Mouse (Mus musculus) ES-E14 (cell line): ENCODE results near the gene Adamts1. TPM values are rescaled to one million over a fixed set of nuclear protein-coding genes. Genes with fewer than 3 reads are reported as not detected.

Source experiments
- DNase-seq: peaks from one replicate; pipeline ENCODE4 v3.0.0-alpha.2; 2013; ENCODE audit warnings: low read depth, low spot score
- H3K27ac ChIP-seq: 2 replicates; pipeline ENCODE4 v1.5.1; 2012; ENCODE audit warnings: low read depth, mild to moderate bottlenecking, low read length, moderate library complexity, mixed read lengths; ENCODE audit not compliant: poor library complexity, insufficient read depth, severe bottlenecking
- H3K36me3 ChIP-seq: 2 replicates; pipeline ENCODE4 v1.6.1; 2012; ENCODE audit warnings: mild to moderate bottlenecking, low read length, moderate library complexity, mixed read lengths; ENCODE audit not compliant: control insufficient read depth, poor library complexity, insufficient read depth, severe bottlenecking
- H3K4me1 ChIP-seq, 2 experiments: fragments of 150-350 bp in 1 of 2; sonication (generic) in 1 of 2; 2 replicates each; pipeline ENCODE4 v1.6.1; 2012; ENCODE audit warnings: low read length in 2 of 2, mild to moderate bottlenecking in 1 of 2, mixed read lengths in 1 of 2; ENCODE audit not compliant: control insufficient read depth in 2 of 2, insufficient read depth in 2 of 2, poor library complexity in 1 of 2
- H3K4me3 ChIP-seq, 2 experiments: fragments of 150-350 bp in 1 of 2; sonication (generic) in 1 of 2; 2 replicates each; pipeline ENCODE4 v1.5.1; 2012; ENCODE audit warnings: low read length in 2 of 2, low read depth in 1 of 2, mild to moderate bottlenecking in 1 of 2, mixed read lengths in 1 of 2; ENCODE audit not compliant: insufficient read depth in 1 of 2, poor library complexity in 1 of 2, severe bottlenecking in 1 of 2
- H3K9ac ChIP-seq: 2 replicates; pipeline ENCODE4 v1.6.1; 2012; ENCODE audit warnings: low read depth, mild to moderate bottlenecking, low read length, mixed read lengths; ENCODE audit not compliant: poor library complexity, insufficient read depth, severe bottlenecking
- H3K9me3 ChIP-seq: fragments of 150-350 bp; sonication (generic); 2 replicates; pipeline ENCODE4 v1.6.1; 2012; ENCODE audit warnings: low read depth, mild to moderate bottlenecking, low read length; ENCODE audit not compliant: control insufficient read depth, insufficient read depth
- CHD2 ChIP-seq: IDR thresholded peaks from 2 replicates; pipeline ENCODE4 v1.6.1; 2014; ENCODE audit warnings: mild to moderate bottlenecking, low read depth, low read length, inconsistent platforms
- HCFC1 ChIP-seq: IDR thresholded peaks from 2 replicates; pipeline ENCODE4 v1.6.1; 2012; ENCODE audit warnings: low read length, inconsistent platforms, borderline replicate concordance; ENCODE audit not compliant: insufficient read depth
- MAFK ChIP-seq: IDR thresholded peaks from 2 replicates; pipeline ENCODE4 v1.6.1; 2014; ENCODE audit warnings: mild to moderate bottlenecking, low read depth, low read length, inconsistent platforms; ENCODE audit not compliant: insufficient read depth
- ZC3H11A ChIP-seq: IDR thresholded peaks from 2 replicates; pipeline ENCODE4 v1.6.1; 2012; ENCODE audit warnings: low read depth, mild to moderate bottlenecking, inconsistent platforms, low read length, borderline replicate concordance
- ZNF384 ChIP-seq: IDR thresholded peaks from 2 replicates; pipeline ENCODE4 v1.6.1; 2012; ENCODE audit warnings: low read depth, low read length, inconsistent platforms
- in situ Hi-C, 2 experiments: fragments of 600-800 bp; cut with MboI; formaldehyde crosslinking; loops; one replicate each; pipeline ENCODE4 v1.15.1; 2025; ENCODE audit warnings: low sequenced_read_pairs in 2 of 2, inconsistent platforms in 1 of 2; ENCODE audit not compliant: unreplicated experiment in 2 of 2
- total RNA-seq: library from RNA; depleted of rRNA; stranded (reverse); fragments of 300-350 nt; gene quantifications from 2 replicates; pipeline ENCODE4 v1.2.3, GENCODE M21; 2012

Adamts1 gene
- total RNA-seq, 1 experiment: 8.3 TPM

GRCm38 (mm10) chr16:85814116-85814515, 11.2 kb upstream of the Adamts1 start:
- no peak overlapping the region for H3K4me3 ChIP-seq
- H3K36me3 ChIP-seq: no peaks in the 10 kb centered on the region
- no peaks in the 10 kb centered on the region for H3K9me3 ChIP-seq
- in situ Hi-C loops: loop anchor here (10.0 to 25.0 kb wide), 3 partner anchors 823 to 1423 kb away; no protein-coding TSS in a partner anchor
- no peak for TF ChIP-seq ZC3H11A
- no peak for TF ChIP-seq ZNF384
- TF ChIP-seq CHD2: no peak
- no peak for TF ChIP-seq HCFC1
- no peak for TF ChIP-seq MAFK
- H3K4me1 ChIP-seq: no peaks in the 10 kb centered on the region
- H3K9ac ChIP-seq: no peak overlapping the region
- no peak for DNase-seq
- no peak overlapping the region for H3K27ac ChIP-seq

GRCm38 (mm10) chr16:85807626-85808025, 4.7 kb upstream of the Adamts1 start:
- peak; percentile 29 for DNase-seq
- in situ Hi-C loops: loop anchor here (5.0 to 25.0 kb wide), 5 partner anchors 607 to 1440 kb away; no protein-coding TSS in a partner anchor

DNA sequence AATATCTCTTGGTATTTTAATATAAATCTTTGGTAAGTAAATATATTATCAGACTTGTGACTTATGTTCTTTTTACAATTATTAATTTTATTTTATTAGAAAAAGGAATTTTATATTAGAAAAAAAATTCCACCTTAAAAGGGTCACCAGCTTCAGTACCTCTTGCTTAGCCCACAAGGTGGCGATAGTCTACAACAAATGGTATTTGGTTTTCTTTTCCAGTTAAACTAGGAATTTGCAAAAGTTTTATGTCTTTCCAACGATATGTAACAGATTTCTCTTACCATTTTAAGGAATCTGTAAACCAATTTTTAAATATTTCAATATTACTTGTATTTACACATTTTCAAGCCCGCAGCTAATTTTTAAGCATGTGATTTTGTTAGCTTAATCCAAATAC, 4.2 kb upstream of the Adamts1 start:
- Histone ChIP-seq H3K4me3 (no peak overlapping the region), H3K36me3 (no peaks in the 10 kb centered on the region), H3K9ac (no peak overlapping the region), H3K27ac (no peak overlapping the region), H3K9me3 (no peaks in the 10 kb centered on the region), H3K4me1 (peaks cover 0 to 1% of the 10 kb centered on the region in 2 experiments; a peak in 1 of 4 replicates)
- in situ Hi-C loops: loop anchor here (5.0 to 25.0 kb wide), 5 partner anchors 608 to 1440 kb away; no protein-coding TSS in a partner anchor
- DNase-seq: peak; percentile 37
- TF ChIP-seq ZNF384 (0 out of 2 replicates have a peak, but pooled peaks have one; percentile 58), MAFK (no peak), CHD2 (no peak), HCFC1 (no peak), ZC3H11A (peak; percentile 79)

More at GRCm38 (mm10) chr16:85807626-85808025, 4.7 kb upstream of the Adamts1 start:
- Histone ChIP-seq H3K4me3 (no peak overlapping the region), H3K9ac (no peak overlapping the region), H3K9me3 (no peaks in the 10 kb centered on the region), H3K4me1 (0 out of 4 replicates have a peak, but pooled peaks cover 0 to 1% of the 10 kb centered on the region in 2 experiments), H3K36me3 (no peaks in the 10 kb centered on the region), H3K27ac (no peak overlapping the region)
- peak; percentile 97 for TF ChIP-seq ZNF384
- TF ChIP-seq MAFK: no peak
- no peak for TF ChIP-seq HCFC1
- TF ChIP-seq ZC3H11A: peak; percentile 71
- TF ChIP-seq CHD2: peak; percentile 75

GRCm38 (mm10) chr16:85805581-85805980, 2.7 kb upstream of the Adamts1 start:
- no peak overlapping the region for H3K27ac ChIP-seq
- in situ Hi-C loops: loop anchor here (5.0 to 25.0 kb wide), 5 partner anchors 609 to 1442 kb away; no protein-coding TSS in a partner anchor
- no peak overlapping the region for H3K9ac ChIP-seq
- H3K4me3 ChIP-seq: no peak overlapping the region
- no peak for DNase-seq
- no peaks in the 10 kb centered on the region for H3K9me3 ChIP-seq
- peaks cover 0 to 1% of the 10 kb centered on the region in 2 experiments; a peak in 1 of 4 replicates for H3K4me1 ChIP-seq
- H3K36me3 ChIP-seq: no peaks in the 10 kb centered on the region
- TF ChIP-seq ZNF384 (no peak), CHD2 (no peak), MAFK (no peak), ZC3H11A (no peak), HCFC1 (no peak)
